Mouse (Mus musculus): Measurements from ENCODE around the gene Higd1a. TPM values are rescaled to one million over a fixed set of nuclear protein-coding genes. Genes with fewer than 3 reads are reported as not detected.

The Higd1a gene
- polyA plus RNA-seq, 1 experiment from 2014 or later: 201 TPM

DNA sequence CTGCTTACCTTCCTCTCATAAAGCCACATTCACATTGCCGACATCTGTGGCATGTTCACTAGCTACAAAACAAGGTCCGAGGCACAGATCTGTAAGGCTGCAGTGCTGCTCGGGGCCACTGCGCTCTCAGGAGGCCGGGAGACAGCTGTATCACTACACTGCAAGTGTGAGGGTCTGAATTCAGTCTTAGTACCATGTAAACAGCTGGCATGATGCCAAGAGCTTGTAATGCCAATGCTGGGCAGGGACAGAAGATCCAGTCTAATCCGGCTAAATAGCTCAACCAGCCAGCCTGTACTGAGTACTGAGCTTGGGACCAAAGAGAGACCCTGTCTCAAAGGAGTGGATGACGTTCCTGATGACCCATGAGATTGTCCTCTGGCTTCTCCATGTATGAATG, 34.2 kb downstream of the Higd1a start:
- Histone ChIP-seq H3K27ac (no peak overlapping the region), H3K4me3 (no peak overlapping the region), H3K27me3 (ENCODE audit: insufficient read depth, poor library complexity, severe bottlenecking) (no peaks in the 10 kb centered on the region), H3K9me3 (no peaks in the 10 kb centered on the region), H3K36me3 (no peaks in the 10 kb centered on the region), H3K4me1 (replicated peaks) (peaks cover 14% of the 10 kb centered on the region)
- 91% methylated on average over 7 of the region's 7 CpGs for WGBS
- DNase-seq (ENCODE audit: low spot score): no peak

DNA sequence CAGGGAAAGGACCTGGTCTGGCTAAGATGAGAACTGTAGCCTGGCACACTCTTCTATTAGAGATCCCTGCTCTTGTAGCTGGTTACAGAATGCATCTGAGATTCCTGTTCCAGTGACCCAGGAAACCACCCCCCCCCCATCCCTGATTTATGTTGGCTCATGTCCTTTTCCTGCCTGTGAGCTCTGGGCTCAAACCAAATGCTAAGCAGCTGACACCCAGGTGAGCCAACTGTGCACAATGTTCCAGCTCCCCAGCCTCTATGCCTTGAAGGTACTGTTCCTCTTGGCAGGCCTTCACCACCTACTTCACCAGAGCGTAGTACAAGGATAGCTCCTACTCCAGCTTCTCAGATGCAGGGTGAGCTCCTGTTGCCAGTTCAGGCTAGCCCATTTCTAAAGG, 35.1 kb downstream of the Higd1a start:
- Histone ChIP-seq H3K4me1 (replicated peaks) (peaks cover 14% of the 10 kb centered on the region), H3K27me3 (ENCODE audit: insufficient read depth, poor library complexity, severe bottlenecking) (no peaks in the 10 kb centered on the region), H3K9me3 (no peaks in the 10 kb centered on the region), H3K27ac (0 out of 2 replicates have a peak overlapping the region, but pooled peaks have one; percentile 2), H3K4me3 (no peak overlapping the region), H3K36me3 (no peaks in the 10 kb centered on the region)
- DNase-seq (ENCODE audit: low spot score): no peak
- WGBS: 87% methylated on average over 1 of the region's 1 CpGs

DNA sequence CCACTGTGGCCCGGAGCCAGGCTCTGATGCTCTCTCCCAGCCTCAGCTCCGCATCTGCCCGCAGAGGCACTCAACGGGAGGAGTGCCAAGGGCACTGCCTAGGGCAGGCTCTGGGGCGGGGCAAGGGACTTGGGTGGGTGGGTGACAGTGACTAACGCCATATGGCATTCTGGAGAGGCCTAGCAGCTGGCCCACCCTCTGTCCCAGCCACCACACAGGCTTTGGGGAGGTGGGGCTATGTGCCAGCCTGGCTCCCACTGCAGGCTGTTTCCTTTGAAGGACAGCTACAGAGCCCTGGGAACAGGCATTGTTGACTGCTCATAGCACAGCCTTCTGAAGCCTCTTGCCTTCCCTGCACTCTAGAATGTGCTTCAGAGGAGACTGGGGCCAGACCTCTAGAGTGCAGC, 35.6 kb downstream of the Higd1a start:
- no peaks in the 10 kb centered on the region for H3K9me3 ChIP-seq
- no peaks in the 10 kb centered on the region for H3K36me3 ChIP-seq
- peaks cover 14% of the 10 kb centered on the region for H3K4me1 ChIP-seq (replicated peaks)
- H3K4me3 ChIP-seq: no peak overlapping the region
- WGBS: 84% methylated on average over 6 of the region's 6 CpGs
- H3K27ac ChIP-seq: peak overlapping the region; percentile 2; the same call in 1 of the 2 replicates
- no peak for DNase-seq (ENCODE audit: low spot score)
- no peaks in the 10 kb centered on the region for H3K27me3 ChIP-seq (ENCODE audit: insufficient read depth, poor library complexity, severe bottlenecking)

DNA sequence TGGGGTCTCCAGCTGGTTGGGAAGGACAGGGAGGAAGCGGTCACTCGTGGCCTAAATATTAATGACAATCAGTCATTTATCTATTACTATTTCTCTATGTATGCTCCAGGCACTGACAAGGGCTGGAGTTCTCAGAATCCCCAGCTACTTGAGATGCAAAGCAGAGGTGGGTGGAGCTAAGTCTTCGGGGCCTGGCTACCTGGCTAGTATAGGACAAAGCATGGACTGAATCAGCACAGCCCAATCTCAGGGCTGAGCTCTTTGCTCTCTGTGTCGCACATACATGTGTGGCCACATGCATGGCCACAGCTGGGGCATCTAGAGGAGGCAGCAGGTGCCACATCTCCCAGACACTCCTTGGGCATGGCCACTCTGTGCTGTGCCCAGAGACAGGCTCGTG, 37.4 kb downstream of the Higd1a start:
- no peaks in the 10 kb centered on the region for H3K27me3 ChIP-seq (ENCODE audit: insufficient read depth, poor library complexity, severe bottlenecking)
- H3K36me3 ChIP-seq: no peaks in the 10 kb centered on the region
- no peak overlapping the region for H3K27ac ChIP-seq
- H3K4me3 ChIP-seq: no peak overlapping the region
- H3K4me1 ChIP-seq (replicated peaks): peaks cover 14% of the 10 kb centered on the region
- 80% methylated on average over 5 of the region's 5 CpGs for WGBS
- no peak for DNase-seq (ENCODE audit: low spot score)
- no peaks in the 10 kb centered on the region for H3K9me3 ChIP-seq

DNA sequence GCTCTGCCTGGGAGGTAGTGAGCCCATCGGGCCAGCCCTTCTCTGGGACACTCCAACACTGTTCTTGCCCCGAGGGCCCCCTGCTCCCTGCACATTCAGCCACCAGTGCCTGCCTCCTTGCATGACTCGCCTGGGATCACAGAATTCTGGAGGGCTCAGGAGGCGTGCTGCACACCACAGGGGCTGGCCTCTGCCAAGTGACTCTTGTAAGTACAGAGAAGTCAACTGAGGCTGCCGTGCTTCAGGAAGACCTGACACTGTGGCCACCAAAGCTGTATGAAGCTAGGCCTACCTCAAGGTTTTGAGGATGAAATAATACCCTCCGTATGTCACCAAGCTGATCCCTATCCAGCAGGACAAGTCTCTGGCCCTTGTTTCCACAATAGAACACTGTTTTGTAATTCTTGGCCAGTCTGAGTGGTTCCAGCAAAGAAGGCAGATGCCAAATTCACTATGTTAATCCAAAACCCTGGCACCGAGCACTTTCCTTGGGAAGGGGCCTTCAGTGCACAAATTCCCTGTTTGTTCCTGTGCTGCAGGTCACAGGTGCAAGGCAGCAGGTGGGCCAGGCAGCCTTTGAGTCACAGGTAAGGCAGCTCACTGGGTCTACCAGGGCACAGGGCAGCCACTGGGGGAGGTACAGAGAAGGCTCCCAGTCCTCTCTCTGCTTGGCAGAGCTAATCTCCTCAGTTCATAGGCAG, 38.2 kb downstream of the Higd1a start:
- no peak for DNase-seq (ENCODE audit: low spot score)

DNA sequence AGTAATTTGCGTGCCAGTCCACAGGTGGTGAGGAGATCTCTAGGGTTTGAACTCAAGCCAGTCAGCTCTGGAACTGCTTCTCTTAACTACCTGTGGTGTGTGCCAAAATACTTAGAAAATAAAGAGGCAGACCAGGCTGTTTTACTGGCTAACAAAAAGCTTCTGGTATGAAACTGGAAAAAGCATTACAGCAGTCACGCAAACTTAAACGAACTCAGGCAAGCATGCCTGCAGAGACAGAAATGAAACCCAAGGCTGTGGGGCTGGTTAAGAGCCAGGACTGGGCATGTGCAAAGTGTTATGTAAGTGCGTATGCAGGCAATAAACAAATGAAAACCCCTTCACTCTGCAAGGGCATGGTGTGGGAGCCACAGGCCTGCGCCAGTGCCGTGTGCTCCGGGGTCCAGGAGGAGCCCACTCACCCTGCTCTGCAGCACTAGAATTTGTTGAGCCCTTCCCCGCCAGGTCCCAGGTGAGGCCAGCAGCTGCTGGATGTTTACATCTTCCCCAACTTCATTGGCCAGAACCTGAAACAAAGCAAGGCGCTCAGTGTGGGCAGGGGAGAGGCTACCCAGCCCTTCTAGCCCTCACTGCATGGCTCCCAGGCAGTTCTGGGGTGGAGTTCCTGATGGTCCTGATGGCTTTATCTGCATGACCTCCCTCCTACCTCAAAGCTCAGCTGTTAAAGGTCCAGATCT, 38.9 kb downstream of the Higd1a start:
- peaks cover 19% of the 10 kb centered on the region for H3K4me1 ChIP-seq (replicated peaks)
- 82% methylated on average over 9 of the region's 9 CpGs for WGBS
- H3K27me3 ChIP-seq (ENCODE audit: insufficient read depth, poor library complexity, severe bottlenecking): no peaks in the 10 kb centered on the region
- H3K9me3 ChIP-seq: no peaks in the 10 kb centered on the region
- H3K36me3 ChIP-seq: no peaks in the 10 kb centered on the region
- H3K4me3 ChIP-seq: no peak overlapping the region
- no peak for DNase-seq (ENCODE audit: low spot score)
- no peak overlapping the region; the same call in 1 of the 2 replicates for H3K27ac ChIP-seq

More for the DNA sequence above, 38.2 kb downstream of the Higd1a start:
- 54% methylated on average over 7 of the region's 7 CpGs for WGBS
- no peaks in the 10 kb centered on the region for H3K9me3 ChIP-seq
- no peak overlapping the region for H3K4me3 ChIP-seq
- H3K36me3 ChIP-seq: no peaks in the 10 kb centered on the region
- H3K27me3 ChIP-seq (ENCODE audit: insufficient read depth, poor library complexity, severe bottlenecking): no peaks in the 10 kb centered on the region
- peaks cover 17% of the 10 kb centered on the region for H3K4me1 ChIP-seq (replicated peaks)
- no peak overlapping the region; the same call in 1 of the 2 replicates for H3K27ac ChIP-seq

DNA sequence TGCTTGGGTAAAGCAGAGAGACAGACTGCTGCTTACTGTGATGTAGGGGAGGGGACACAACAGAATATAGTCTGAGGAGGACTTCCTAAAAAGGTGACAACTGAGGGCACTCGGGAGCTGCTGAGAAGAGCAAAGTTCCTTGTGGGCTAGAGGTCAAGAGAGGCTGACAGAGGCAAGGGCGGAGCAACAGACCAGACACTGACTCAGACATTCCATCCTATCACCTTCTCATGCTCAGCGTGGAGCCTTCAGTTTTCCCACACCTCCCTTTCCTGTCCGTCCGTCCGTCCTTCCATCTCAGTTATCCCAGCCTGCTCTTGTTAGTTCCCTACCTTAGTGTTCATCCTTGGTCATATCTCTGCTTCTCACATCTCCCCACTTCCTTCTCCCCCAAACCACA, 43.0 kb downstream of the Higd1a start:
- Histone ChIP-seq H3K27me3 (ENCODE audit: insufficient read depth, poor library complexity, severe bottlenecking) (no peaks in the 10 kb centered on the region), H3K4me1 (replicated peaks) (peaks cover 24% of the 10 kb centered on the region), H3K27ac (no peak overlapping the region), H3K9me3 (no peaks in the 10 kb centered on the region), H3K4me3 (no peak overlapping the region), H3K36me3 (no peaks in the 10 kb centered on the region)
- DNase-seq (ENCODE audit: low spot score): no peak
- WGBS: 64% methylated on average over 6 of the region's 6 CpGs

DNA sequence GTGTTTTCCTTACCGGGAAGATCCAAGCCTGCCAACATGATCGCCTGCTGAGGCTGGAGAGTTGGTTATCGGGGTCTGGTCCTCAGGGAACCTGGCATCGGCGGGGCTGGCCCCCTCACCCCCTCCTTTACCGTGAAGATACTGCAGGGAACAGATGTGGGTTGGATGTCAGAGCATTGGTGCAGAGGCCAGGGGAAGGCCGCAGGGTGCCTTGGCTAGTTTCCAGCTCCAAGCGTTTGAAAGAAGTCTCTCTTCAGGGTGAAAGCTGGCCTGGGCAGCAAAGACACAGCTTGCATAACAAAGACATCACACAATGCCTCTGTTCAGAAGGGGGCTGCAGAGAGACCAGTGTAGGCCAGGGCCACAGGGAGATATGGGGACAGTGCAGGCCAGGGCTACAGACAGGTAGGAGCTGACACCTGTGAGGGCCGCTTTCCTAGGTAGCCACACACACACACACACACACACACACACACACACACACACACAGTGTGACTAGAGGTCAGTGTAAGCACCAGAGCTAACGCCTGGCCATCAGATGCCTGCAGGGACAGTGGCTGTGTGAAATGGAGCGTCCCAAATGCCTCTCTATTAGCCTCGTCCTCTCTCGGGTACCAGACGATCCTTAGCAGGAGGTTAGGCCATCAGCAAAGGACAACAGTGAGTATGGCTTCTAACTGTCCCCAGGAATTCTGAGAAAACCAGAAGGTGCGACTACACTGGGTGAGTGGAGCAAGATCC, 47.9 kb downstream of the Higd1a start:
- peak overlapping the region; percentile 7; the same call in 1 of the 2 replicates for H3K4me3 ChIP-seq

DNA sequence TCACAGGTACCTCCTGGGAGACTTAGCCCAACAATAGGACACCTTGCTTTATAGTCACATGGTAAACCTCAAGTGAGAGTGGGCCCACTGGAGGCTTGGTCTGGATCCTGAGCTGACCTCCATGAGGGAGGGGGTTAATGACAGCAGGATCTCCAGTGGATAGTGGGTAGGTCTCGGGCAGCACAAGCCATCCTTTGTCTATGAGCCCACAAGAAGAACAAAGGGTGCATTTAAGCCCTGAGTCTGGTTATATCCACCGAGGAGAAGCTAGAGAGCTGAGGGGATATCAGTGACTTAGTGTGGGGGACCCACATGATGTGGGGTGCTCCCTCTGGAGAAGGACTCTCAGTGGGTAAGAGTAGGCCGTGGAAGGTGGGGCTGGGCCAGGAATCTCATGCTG, 49.7 kb downstream of the Higd1a start:
- DNase-seq (ENCODE audit: low spot score): no peak
- 45% methylated on average over 3 of the region's 3 CpGs for WGBS
- Histone ChIP-seq H3K27me3 (ENCODE audit: insufficient read depth, poor library complexity, severe bottlenecking) (no peaks in the 10 kb centered on the region), H3K36me3 (no peaks in the 10 kb centered on the region), H3K9me3 (no peaks in the 10 kb centered on the region), H3K4me1 (replicated peaks) (peaks cover 66% of the 10 kb centered on the region), H3K4me3 (no peak overlapping the region), H3K27ac (peak overlapping the region; percentile 80)

More for the DNA sequence above, 47.9 kb downstream of the Higd1a start:
- no peaks in the 10 kb centered on the region for H3K9me3 ChIP-seq
- WGBS: 15% methylated on average over 15 of the region's 15 CpGs
- H3K36me3 ChIP-seq: no peaks in the 10 kb centered on the region
- H3K4me1 ChIP-seq (replicated peaks): peaks cover 67% of the 10 kb centered on the region
- H3K27ac ChIP-seq: peak overlapping the region; percentile 80
- peak; percentile 41 for DNase-seq (ENCODE audit: low spot score)
- no peaks in the 10 kb centered on the region for H3K27me3 ChIP-seq (ENCODE audit: insufficient read depth, poor library complexity, severe bottlenecking)

DNA sequence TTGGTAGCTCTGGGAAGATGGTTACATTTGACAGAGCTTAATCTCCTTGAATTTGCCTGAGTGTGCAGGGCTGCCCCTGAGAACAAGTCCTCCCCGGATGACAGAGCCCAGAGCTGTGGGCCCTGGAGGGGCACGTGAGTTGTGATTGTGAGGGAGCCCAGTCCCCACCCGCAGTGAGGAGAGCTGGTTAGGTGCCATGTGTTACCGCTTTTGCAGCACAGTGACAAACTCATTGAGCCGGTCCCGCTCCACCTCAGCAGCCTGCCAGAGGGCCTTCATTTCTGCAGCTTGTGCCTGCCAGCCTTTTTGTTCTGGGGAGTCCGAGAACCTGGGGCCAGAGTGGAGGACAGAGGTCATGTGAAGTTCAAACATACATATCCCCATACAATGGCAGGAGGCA, 50.2 kb downstream of the Higd1a start:
- Histone ChIP-seq H3K4me1 (replicated peaks) (peaks cover 69% of the 10 kb centered on the region), H3K36me3 (no peaks in the 10 kb centered on the region), H3K27me3 (ENCODE audit: insufficient read depth, poor library complexity, severe bottlenecking) (no peaks in the 10 kb centered on the region), H3K4me3 (no peak overlapping the region), H3K27ac (peak overlapping the region; percentile 80), H3K9me3 (no peaks in the 10 kb centered on the region)
- DNase-seq (ENCODE audit: low spot score): no peak
- 59% methylated on average over 7 of the region's 7 CpGs for WGBS

DNA sequence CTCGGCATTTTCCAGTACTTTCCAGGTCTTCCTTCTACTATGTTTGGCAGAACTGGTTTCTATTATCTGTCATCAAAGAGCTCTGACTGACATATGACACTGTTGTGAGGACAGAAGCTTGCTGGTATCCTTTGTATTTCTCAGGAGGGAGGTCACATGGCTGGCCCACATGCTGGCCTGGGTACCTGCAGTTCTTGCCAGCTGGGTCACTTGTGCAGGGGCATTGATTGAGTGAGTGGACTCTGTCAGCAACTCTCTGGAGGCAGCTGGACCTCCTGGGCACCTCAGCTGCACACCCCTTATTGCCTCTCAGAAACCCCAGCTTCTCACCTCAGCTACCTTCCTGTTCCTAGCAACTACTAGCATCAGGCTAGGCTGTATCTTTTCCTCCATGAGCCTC, 50.6 kb downstream of the Higd1a start:
- no peak overlapping the region for H3K4me3 ChIP-seq
- no peaks in the 10 kb centered on the region for H3K27me3 ChIP-seq (ENCODE audit: insufficient read depth, poor library complexity, severe bottlenecking)
- DNase-seq (ENCODE audit: low spot score): no peak
- 39% methylated on average over 1 of the region's 1 CpGs for WGBS
- peaks cover 73% of the 10 kb centered on the region for H3K4me1 ChIP-seq (replicated peaks)
- no peaks in the 10 kb centered on the region for H3K9me3 ChIP-seq
- H3K27ac ChIP-seq: peak overlapping the region; percentile 80
- H3K36me3 ChIP-seq: no peaks in the 10 kb centered on the region

DNA sequence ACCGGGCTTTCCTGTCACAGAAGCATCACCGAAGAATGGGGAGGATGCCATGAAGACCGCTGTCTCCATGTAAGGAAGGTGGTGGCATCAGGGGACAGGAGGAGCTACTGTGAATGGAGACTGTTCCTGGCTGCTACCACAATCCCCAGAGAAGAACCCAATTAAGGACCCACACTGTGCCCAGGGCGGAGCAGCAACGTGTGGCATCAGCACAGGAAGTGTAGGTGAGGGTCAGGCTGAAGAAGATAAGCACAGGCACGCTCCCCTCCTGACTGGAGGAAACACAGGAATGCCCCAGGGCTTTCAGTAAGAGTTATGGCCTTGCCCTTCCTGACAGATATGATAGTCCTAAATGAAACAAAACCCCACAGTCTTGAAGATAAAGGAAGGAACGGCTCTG, 55.4 kb downstream of the Higd1a start:
- no peak for DNase-seq (ENCODE audit: low spot score)
- no peaks in the 10 kb centered on the region for H3K36me3 ChIP-seq
- WGBS: 73% methylated on average over 7 of the region's 7 CpGs
- H3K4me3 ChIP-seq: no peak overlapping the region
- H3K4me1 ChIP-seq (replicated peaks): peaks cover 67% of the 10 kb centered on the region
- H3K9me3 ChIP-seq: no peaks in the 10 kb centered on the region
- peak overlapping the region; percentile 13; the same call in 1 of the 2 replicates for H3K27ac ChIP-seq
- H3K27me3 ChIP-seq (ENCODE audit: insufficient read depth, poor library complexity, severe bottlenecking): 0 out of 2 replicates have a peak, but pooled peaks cover 5% of the 10 kb centered on the region
